Mouse (Mus musculus) kidney, postnatal 0 days (tissue): ENCODE results near the gene Spaca9. TPM values are rescaled to one million over a fixed set of nuclear protein-coding genes. Genes with fewer than 3 reads are reported as not detected.
A peak's percentile ranks its signal among the peaks of the same experiment; 100 is the strongest.

Experiments
- ATAC-seq: fragments of 200-750 bp; cut with Nextera tagmentation; replicated peaks from 2 replicates; pipeline ENCODE4 v1.8.0; 2017; ENCODE audit warnings: low read depth, moderate number of reproducible peaks, moderate TSS enrichment, moderate library complexity; ENCODE audit not compliant: low FRiP score
- DNase-seq: peaks from one replicate; pipeline ENCODE4 v3.0.0-alpha.2; 2016; ENCODE audit warnings: low spot score
- H3K27ac ChIP-seq: fragments of 300-500 bp; sonication (generic); 2 replicates; pipeline ENCODE4 v1.5.1; 2014; ENCODE audit warnings: mild to moderate bottlenecking
- H3K27me3 ChIP-seq: fragments of 300-500 bp; sonication (generic); 2 replicates; pipeline ENCODE4 v1.6.1; 2014; ENCODE audit warnings: low read length, mixed read lengths; ENCODE audit not compliant: insufficient read depth
- H3K36me3 ChIP-seq: fragments of 300-500 bp; sonication (generic); 2 replicates; pipeline ENCODE4 v1.6.1; 2014; ENCODE audit warnings: low read length, mixed read lengths; ENCODE audit not compliant: insufficient read depth
- H3K4me1 ChIP-seq: fragments of 300-500 bp; sonication (generic); replicated peaks from 2 replicates; pipeline ENCODE4 v1.6.1; 2014; ENCODE audit warnings: antibody characterized with exemption, low read length, mixed read lengths; ENCODE audit not compliant: insufficient read depth
- H3K4me2 ChIP-seq: fragments of 300-500 bp; sonication (generic); 2 replicates; pipeline ENCODE4 v1.6.1; 2014; ENCODE audit warnings: mild to moderate bottlenecking, low read length, moderate library complexity, mixed read lengths
- H3K4me3 ChIP-seq: fragments of 300-500 bp; sonication (generic); replicated peaks from 2 replicates; pipeline ENCODE4 v1.5.1; 2014; ENCODE audit warnings: low read depth, low read length
- H3K9ac ChIP-seq: fragments of 300-500 bp; sonication (generic); 2 replicates; pipeline ENCODE4 v1.6.1; 2014; ENCODE audit warnings: low read depth, low read length
- H3K9me3 ChIP-seq: fragments of 300-500 bp; sonication (generic); replicated peaks from 2 replicates; pipeline ENCODE4 v1.6.1; 2016; ENCODE audit warnings: low read length, inconsistent platforms, mixed read lengths
- CTCF ChIP-seq: IDR thresholded peaks from 2 replicates; pipeline ENCODE4 v1.5.1; 2016; ENCODE audit warnings: antibody characterized with exemption, low read depth, mild to moderate bottlenecking, moderate library complexity
- WGBS: fragments of 180-500 bp; shearing (Covaris S2); extraction: QIAGEN DNeasy Blood & Tissue Kit; methylation state at CpG from one replicate; pipeline ENCODE4 v1.1.7; 2014; 5-methylcytosine and 5-hydroxymethylcytosine counted together
- microRNA-seq: library from miRNA; unstranded; fragments of <30 nt; microRNA quantifications from one replicate; pipeline ENCODE4, GENCODE M21; 2016
- polyA plus RNA-seq: library from polyadenylated mRNA; unstranded; fragments of >200 nt; fragmentation: Nextera tagmentation; extraction: Ambion mirVana; gene quantifications from 2 replicates; pipeline ENCODE4 v1.2.1, GENCODE M21; 2015

The Spaca9 gene
- polyA plus RNA-seq, 1 experiment from 2014 or later, result 2.5 TPM

DNA sequence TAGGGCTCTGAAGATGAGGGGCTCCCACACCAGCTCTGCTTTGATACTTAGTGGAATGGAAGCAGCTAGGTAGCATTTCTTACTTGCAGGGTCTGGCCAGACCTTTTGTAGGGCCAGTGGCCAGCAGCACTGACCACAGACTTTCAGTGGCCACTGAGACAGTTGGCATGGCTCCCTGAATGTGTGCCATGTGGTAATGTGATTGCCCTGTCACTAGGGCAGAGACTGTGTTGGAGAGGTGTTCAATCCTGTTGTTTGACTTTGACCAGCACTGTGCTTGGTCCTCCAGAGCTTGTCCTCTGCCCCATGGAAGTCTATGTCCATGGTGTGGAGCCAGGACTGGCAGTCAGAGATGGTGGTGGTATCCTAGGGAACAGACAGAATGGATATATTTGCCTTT is 49.0 kb downstream of the Spaca9 start:
- Histone ChIP-seq H3K27ac (no peak overlapping the region), H3K9ac (no peak overlapping the region), H3K4me3 (no peak overlapping the region), H3K9me3 (no peaks in the 10 kb centered on the region), H3K27me3 (no peaks in the 10 kb centered on the region), H3K4me1 (no peaks in the 10 kb centered on the region), H3K4me2 (no peak overlapping the region), H3K36me3 (peaks cover 8% of the 10 kb centered on the region; the same call in 1 of the 2 replicates)
- no peak for DNase-seq
- no peak for TF ChIP-seq CTCF
- no peak for ATAC-seq

DNA sequence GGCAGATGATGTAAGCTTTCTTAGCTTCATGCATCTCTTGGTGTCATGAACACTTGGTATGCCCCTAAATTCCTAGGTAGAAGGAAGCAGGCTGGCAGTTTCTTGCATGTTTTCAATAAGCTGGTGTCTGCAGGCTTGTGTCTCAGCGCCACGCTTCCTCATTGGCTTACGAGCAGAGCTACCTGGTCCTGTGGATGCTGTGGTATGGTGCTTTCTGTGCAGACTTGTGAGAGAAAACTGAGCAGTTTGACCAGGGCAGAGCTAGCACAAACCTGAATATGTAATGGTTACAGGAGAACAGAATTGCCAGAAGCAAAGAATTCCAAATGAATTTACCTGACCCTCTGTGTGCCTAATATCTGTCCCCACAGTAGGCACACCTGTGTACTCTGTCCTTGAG is 56.4 kb downstream of the Spaca9 start:
- no peak overlapping the region for H3K4me3 ChIP-seq
- H3K9ac ChIP-seq, result no peak overlapping the region
- no peak for TF ChIP-seq CTCF
- peaks cover 12% of the 10 kb centered on the region; the same call in 1 of the 2 replicates for H3K4me1 ChIP-seq
- 0 out of 2 replicates have a peak overlapping the region, but pooled peaks have one; percentile 15 for H3K4me2 ChIP-seq
- no peaks in the 10 kb centered on the region for H3K27me3 ChIP-seq
- H3K27ac ChIP-seq, result no peak overlapping the region
- ATAC-seq (no peak), DNase-seq (no peak)
- 78% methylated on average over 3 of the region's 3 CpGs for WGBS
- H3K36me3 ChIP-seq, result no peaks in the 10 kb centered on the region
- H3K9me3 ChIP-seq, result no peaks in the 10 kb centered on the region

Small RNAs within 50 kb of the gene (microRNA-seq; reads per million reads assigned to microRNA genes)
- gene Mir3088, result 1.8 reads per million

Other genes with a start within 250 kb of the Spaca9 start
- gene 1700007K13Rik, start 233.4 kb downstream of the Spaca9 start, polyA plus RNA-seq, result 0.22 and 0.49 TPM in 2 replicates
- 51.9 and 54.1 TPM in 2 replicates for gene Mrps2, start 231.7 kb downstream of the Spaca9 start, polyA plus RNA-seq
- gene Gbgt1, start 202.8 kb downstream of the Spaca9 start, polyA plus RNA-seq, result 2.4 and 3.8 TPM in 2 replicates
- gene Gm10134, start 193.6 kb downstream of the Spaca9 start, polyA plus RNA-seq, result 10.2 and 11.1 TPM in 2 replicates
- 16.0 and 18.1 TPM in 2 replicates for gene Ralgds, start 186.6 kb downstream of the Spaca9 start, polyA plus RNA-seq
- gene Cel, start 136.3 kb downstream of the Spaca9 start, polyA plus RNA-seq, result not detected in 2 replicates
- 19.6 and 22.4 TPM in 2 replicates for gene Gtf3c5, start 116.0 kb downstream of the Spaca9 start, polyA plus RNA-seq
- gene Gfi1b, start 77.7 kb downstream of the Spaca9 start, polyA plus RNA-seq, result 0.09 TPM in 1 of 2 replicates, not detected in the other
- 9.5 and 10.6 TPM in 2 replicates for gene Tsc1, start 58.5 kb downstream of the Spaca9 start, polyA plus RNA-seq
- gene Ak8, start 437 bp upstream of the Spaca9 start, polyA plus RNA-seq, result 1.2 and 1.3 TPM in 2 replicates
- 9.3 and 9.9 TPM in 2 replicates for gene Gtf3c4, start 140.6 kb upstream of the Spaca9 start, polyA plus RNA-seq
- gene Ddx31, start 140.7 kb upstream of the Spaca9 start, polyA plus RNA-seq, result 8.7 and 9.7 TPM in 2 replicates
- gene Barhl1, start 216.9 kb upstream of the Spaca9 start, polyA plus RNA-seq, result not detected in 2 replicates